Mouse (Mus musculus) forebrain, embryonic 15.5 days (tissue): ENCODE measurements at regions not wholly inside any gene's neighbourhood (a gene's known extent, or its start where the extent isn't known, plus 50 kb on each side); places are given as distances from the start of the nearest gene placed in this dataset.
A peak's percentile ranks its signal among the peaks of the same experiment; 100 is the strongest.

Source experiments
- ATAC-seq: fragments of 200-750 bp; cut with Nextera tagmentation; replicated peaks from 2 replicates; pipeline ENCODE4 v1.8.0; 2017; ENCODE audit warnings: mild to moderate bottlenecking, moderate TSS enrichment, moderate library complexity
- H3K27ac ChIP-seq: fragments of 300-500 bp; sonication (generic); replicated peaks from 2 replicates; pipeline ENCODE4 v1.5.1; 2015; ENCODE audit warnings: mild to moderate bottlenecking, inconsistent platforms
- H3K27me3 ChIP-seq: fragments of 300-500 bp; sonication (generic); 2 replicates; pipeline ENCODE4 v1.6.1; 2015; ENCODE audit warnings: inconsistent platforms
- H3K36me3 ChIP-seq: fragments of 300-500 bp; sonication (generic); 2 replicates; pipeline ENCODE4 v1.6.1; 2015; ENCODE audit warnings: mild to moderate bottlenecking, inconsistent platforms
- H3K4me1 ChIP-seq: fragments of 300-500 bp; sonication (generic); 2 replicates; pipeline ENCODE4 v1.6.1; 2015; ENCODE audit warnings: inconsistent platforms
- H3K4me2 ChIP-seq: fragments of 300-500 bp; sonication (generic); replicated peaks from 2 replicates; pipeline ENCODE4 v1.6.1; 2015; ENCODE audit warnings: mild to moderate bottlenecking, inconsistent platforms
- H3K4me3 ChIP-seq: fragments of 300-500 bp; sonication (generic); 2 replicates; pipeline ENCODE4 v1.5.1; 2015; ENCODE audit warnings: mild to moderate bottlenecking, inconsistent platforms
- H3K9ac ChIP-seq: fragments of 300-500 bp; sonication (generic); replicated peaks from 2 replicates; pipeline ENCODE4 v1.6.1; 2015; ENCODE audit warnings: mild to moderate bottlenecking, inconsistent platforms
- H3K9me3 ChIP-seq: fragments of 300-500 bp; sonication (generic); 2 replicates; pipeline ENCODE4 v1.6.1; 2016; ENCODE audit warnings: inconsistent platforms
- WGBS: fragments of 180-500 bp; shearing (Covaris S2); methylation state at CpG from one replicate; pipeline ENCODE4 v1.1.7; 2015; ENCODE audit warnings: mixed read lengths; 5-methylcytosine and 5-hydroxymethylcytosine counted together

DNA sequence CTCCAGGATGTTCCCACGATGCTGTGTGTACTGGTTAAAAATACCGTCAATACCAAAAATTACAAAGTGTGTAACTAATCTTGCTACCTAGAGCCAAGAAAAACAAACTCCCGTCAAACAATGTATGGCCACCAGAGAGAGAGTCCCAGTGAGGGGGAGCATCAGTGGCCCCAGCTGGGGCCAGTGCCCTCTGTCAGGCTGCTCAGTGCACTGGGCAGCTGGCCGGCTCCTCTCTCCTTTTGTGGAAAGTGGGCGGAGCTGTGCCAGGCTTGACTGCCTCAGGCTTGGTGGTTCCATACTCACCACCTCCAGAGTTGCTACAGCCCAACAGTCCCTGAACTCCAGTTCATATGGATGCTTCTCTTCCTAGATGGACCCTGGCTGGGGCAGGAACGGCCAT lies 53.8 kb upstream of the Sept5 start:
- no peaks in the 10 kb centered on the region for H3K36me3 ChIP-seq
- no peak overlapping the region for H3K4me3 ChIP-seq
- H3K27ac ChIP-seq, result no peak overlapping the region
- H3K4me2 ChIP-seq, result no peak overlapping the region
- no peak overlapping the region for H3K9ac ChIP-seq
- ATAC-seq, result no peak
- H3K9me3 ChIP-seq, result no peaks in the 10 kb centered on the region
- no peaks in the 10 kb centered on the region for H3K27me3 ChIP-seq
- H3K4me1 ChIP-seq, result peaks cover 6% of the 10 kb centered on the region
- 58% methylated on average over 6 of the region's 6 CpGs for WGBS

DNA sequence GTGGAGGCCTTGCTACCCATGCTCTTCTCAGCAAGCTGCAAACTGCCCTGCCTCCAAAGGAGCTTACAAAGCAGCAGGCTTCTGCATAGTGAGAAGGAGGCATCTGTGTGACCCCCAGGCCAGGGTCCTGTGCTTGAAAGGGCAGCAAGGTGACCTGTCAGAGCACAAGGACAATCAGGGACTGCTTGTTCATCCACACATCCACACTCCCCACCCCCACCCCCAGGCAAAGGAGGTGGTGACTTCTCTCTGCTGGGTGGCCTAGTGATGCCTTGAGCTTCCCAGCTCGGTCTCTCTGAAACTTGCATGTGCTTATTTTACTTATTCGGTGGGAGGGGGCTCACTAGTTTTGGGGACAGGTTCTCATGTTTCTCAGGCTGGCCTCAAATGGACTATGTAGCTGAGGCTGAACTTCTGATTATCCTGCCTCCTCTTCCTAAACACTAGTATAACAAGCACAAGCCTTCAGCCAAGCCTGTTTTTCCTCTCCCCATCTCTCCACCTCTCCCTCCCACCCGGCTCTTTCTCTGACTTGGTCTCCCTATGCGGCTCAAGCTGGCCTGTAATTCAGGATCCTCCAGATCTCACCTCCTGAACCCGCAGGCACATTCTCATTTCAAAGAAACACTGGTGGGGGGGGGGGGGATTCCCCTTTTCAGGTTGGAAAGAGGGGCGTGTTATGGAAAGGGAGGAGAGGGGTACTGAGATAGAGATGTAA lies 56.4 kb upstream of the Sept5 start:
- ATAC-seq, result no peak
- no peaks in the 10 kb centered on the region for H3K36me3 ChIP-seq
- no peaks in the 10 kb centered on the region for H3K9me3 ChIP-seq

DNA sequence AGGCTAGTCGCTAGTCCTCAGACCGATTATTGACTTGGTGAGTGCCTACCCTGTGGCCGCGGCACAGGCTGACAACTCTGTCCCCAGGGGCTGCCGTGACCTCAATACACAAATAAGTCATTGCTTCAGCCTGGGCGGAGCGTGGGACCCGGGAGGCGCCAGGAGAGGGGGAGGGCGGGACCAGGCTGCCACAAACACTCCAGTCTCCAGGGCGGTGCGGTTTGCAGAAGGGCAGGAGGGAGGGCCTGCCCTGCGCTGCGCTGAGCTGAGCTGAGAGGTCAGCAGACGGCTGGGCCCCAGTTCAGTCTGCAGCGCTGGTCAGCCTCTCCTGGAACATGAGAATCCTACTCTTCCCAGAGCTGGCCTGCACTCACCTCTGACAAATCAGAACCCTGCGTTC lies 57.2 kb upstream of the Sept5 start:
- H3K27me3 ChIP-seq, result no peaks in the 10 kb centered on the region
- peak overlapping the region; percentile 21 for H3K4me3 ChIP-seq
- under 1% methylated on average over 17 of the region's 17 CpGs for WGBS
- no peaks in the 10 kb centered on the region for H3K36me3 ChIP-seq
- peaks cover 6% of the 10 kb centered on the region for H3K4me1 ChIP-seq
- H3K9me3 ChIP-seq, result no peaks in the 10 kb centered on the region
- H3K27ac ChIP-seq, result no peak overlapping the region
- ATAC-seq, result peak; percentile 95
- peak overlapping the region; percentile 45 for H3K4me2 ChIP-seq
- peak overlapping the region; percentile 16 for H3K9ac ChIP-seq

More for the DNA sequence above, 56.4 kb upstream of the Sept5 start:
- 20% methylated on average over 6 of the region's 6 CpGs for WGBS
- Histone ChIP-seq H3K4me2 (no peak overlapping the region), H3K27me3 (no peaks in the 10 kb centered on the region), H3K27ac (no peak overlapping the region), H3K4me3 (no peak overlapping the region), H3K4me1 (peaks cover 6% of the 10 kb centered on the region), H3K9ac (no peak overlapping the region)

DNA sequence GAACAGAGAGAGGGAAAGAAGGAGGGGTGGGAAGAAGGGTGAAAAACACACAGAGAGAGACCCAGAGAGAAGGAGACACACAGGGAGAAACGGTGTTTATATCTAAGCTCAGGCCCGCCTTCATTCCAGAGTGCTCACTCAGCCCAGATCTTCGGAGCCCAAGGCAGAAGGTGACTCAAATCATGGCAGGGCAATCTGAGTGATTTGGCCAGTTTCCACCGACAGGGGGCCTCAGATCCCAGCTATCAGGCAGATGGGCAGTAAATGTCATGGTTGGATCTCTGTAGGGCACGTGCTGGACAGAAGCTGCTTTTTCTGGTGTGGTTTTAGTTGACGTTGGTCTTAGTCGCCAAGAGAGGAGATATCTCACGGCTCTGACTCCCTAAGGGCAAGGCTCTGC lies 57.6 kb upstream of the Sept5 start:
- peak overlapping the region; percentile 21 for H3K4me3 ChIP-seq

DNA sequence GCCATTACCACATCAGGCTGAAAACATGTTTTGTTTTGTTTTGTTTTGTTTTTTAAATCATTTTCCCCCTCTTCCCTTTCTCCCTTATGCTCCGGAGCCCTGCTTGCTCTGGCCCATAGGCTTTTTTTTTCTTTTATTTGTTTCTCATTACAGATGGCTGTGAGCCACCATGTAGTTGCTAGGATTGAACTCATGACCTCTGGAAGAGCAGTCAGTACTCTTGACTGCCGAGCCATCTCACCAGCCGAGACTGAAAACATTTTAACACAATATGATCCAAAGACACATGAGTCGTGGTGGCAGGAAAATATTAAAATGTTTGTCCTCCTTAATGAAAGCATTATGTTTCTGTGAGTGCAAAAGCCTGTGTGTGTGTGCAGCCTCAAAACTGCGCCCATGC lies 65.8 kb upstream of the Sept5 start:
- no peak for ATAC-seq
- 76% methylated on average over 5 of the region's 5 CpGs for WGBS
- Histone ChIP-seq H3K4me2 (no peak overlapping the region), H3K27me3 (no peaks in the 10 kb centered on the region), H3K4me1 (no peaks in the 10 kb centered on the region), H3K9ac (no peak overlapping the region), H3K36me3 (no peaks in the 10 kb centered on the region), H3K9me3 (no peaks in the 10 kb centered on the region), H3K27ac (no peak overlapping the region), H3K4me3 (no peak overlapping the region)

More for the DNA sequence above, 57.6 kb upstream of the Sept5 start:
- ATAC-seq, result peak; percentile 51
- Histone ChIP-seq H3K9me3 (no peaks in the 10 kb centered on the region), H3K36me3 (no peaks in the 10 kb centered on the region), H3K9ac (peak overlapping the region; percentile 16; the same call in 1 of the 2 replicates), H3K27ac (no peak overlapping the region), H3K27me3 (no peaks in the 10 kb centered on the region), H3K4me1 (peaks cover 6% of the 10 kb centered on the region), H3K4me2 (peak overlapping the region; percentile 45)
- 5% methylated on average over 8 of the region's 8 CpGs for WGBS

DNA sequence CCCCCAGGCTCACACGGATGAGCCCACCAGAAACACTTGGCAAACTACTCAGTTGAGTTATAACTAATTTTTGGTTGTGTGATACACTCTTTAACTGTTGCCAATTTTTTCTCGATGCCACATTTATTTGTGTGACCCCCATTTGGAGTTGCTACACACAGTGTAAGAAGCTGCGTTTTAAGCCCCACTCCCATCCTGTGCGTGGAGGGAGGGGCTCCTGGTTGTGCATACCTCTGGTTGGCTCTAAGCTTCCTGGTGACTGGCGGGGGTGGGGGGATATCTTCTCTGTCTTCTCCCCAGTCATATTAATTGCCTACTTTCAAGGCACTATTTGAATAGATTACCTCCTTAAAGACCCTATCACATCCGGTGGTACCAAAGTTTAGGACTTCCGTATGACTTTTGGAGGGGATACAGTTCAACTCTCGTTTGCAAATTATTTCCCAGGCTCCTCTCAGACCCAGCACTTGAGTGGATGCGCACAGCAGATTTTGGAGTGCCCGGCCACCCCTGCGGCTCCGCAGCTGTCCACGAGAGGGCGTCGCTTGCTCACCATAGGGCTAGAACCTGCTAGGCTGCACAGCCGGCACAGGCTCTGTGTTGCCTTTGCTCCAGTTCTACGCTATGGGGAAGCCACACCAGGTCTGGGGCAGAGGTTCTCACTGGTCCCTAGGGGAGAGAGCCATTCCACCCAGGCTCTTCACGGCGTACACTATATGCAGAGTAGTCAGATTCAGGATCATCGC lies 66.5 kb upstream of the Sept5 start:
- Histone ChIP-seq H3K4me3 (no peak overlapping the region), H3K27ac (no peak overlapping the region), H3K9me3 (no peaks in the 10 kb centered on the region), H3K9ac (no peak overlapping the region), H3K4me2 (no peak overlapping the region), H3K36me3 (no peaks in the 10 kb centered on the region), H3K27me3 (no peaks in the 10 kb centered on the region), H3K4me1 (no peaks in the 10 kb centered on the region)
- 8% methylated on average over 20 of the region's 20 CpGs for WGBS
- peak; percentile 61; the same call in 1 of the 2 replicates for ATAC-seq

DNA sequence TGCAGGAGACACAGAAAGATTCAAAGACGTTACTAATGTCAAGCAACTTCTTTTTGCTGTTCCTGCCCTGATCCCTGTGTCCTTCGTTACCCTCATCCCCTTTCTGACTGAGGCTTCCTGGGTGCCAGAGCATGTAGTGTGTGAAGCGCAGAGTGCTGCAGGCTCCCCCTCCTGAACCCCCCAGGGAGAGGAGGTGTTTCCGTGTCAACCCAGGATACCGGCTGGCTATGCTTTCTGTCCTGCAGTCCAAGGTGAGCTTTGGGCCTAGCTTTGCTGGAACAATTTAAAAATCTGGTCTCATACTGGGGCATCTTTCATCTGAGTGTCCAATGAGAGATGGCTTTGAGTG lies 67.0 kb upstream of the Sept5 start:
- no peak overlapping the region for H3K9ac ChIP-seq
- WGBS, result 52% methylated on average over 5 of the region's 5 CpGs
- H3K4me1 ChIP-seq, result no peaks in the 10 kb centered on the region
- H3K27ac ChIP-seq, result no peak overlapping the region
- H3K4me2 ChIP-seq, result no peak overlapping the region
- H3K27me3 ChIP-seq, result no peaks in the 10 kb centered on the region
- no peaks in the 10 kb centered on the region for H3K36me3 ChIP-seq
- ATAC-seq, result no peak
- H3K4me3 ChIP-seq, result no peak overlapping the region
- H3K9me3 ChIP-seq, result no peaks in the 10 kb centered on the region

DNA sequence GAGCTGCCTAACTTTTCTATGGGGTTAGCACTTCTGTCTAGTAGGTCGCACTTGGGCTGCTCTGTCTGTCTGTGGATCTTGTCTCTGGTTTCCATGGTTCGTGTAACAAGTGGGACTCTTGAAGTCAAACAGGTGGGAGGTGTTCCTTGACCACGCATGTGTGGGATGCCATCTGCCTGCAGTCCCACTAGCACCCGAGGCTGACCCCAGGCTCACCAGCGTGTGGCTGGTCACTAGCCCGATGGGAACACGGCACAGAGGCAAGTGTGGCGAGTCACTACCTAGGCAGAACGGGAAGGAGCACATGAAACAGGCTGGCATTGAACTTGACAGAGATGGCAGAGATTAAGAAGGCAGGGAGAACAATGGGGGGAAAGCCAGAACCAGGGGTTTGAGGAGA lies 72.5 kb upstream of the Cldn5 start:
- Histone ChIP-seq H3K36me3 (no peaks in the 10 kb centered on the region), H3K9me3 (no peaks in the 10 kb centered on the region), H3K4me3 (no peak overlapping the region), H3K27me3 (no peaks in the 10 kb centered on the region), H3K9ac (no peak overlapping the region), H3K27ac (no peak overlapping the region), H3K4me2 (no peak overlapping the region), H3K4me1 (no peaks in the 10 kb centered on the region)
- ATAC-seq, result no peak
- WGBS, result 68% methylated on average over 9 of the region's 9 CpGs

DNA sequence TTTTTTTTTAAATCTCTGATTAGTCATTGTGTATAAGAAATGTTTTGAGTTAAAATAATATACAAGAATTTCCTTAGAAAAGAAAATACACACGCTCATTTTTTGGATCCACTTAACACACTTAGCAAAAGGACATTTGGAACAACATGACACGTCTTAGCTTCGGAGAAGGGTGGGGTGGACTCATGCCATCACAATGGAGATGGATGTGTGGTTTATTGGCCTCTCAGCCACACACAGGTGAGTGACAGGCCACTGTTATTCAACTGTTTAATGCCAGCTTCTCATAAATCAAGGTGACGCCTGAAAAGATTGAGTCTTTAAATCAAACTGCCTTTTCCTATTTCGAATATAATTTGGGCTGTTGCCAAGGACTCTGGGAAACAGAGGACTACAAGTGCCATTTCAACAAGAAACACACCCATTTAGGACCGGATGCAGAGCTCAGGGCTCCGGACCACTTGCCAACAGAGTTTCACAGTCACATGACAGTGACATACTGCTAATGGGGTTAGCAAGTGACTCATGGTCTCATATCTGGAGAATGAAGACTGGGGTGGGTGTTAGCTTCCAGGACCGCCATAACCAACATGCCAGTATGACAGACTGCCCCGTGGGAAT lies 71.5 kb upstream of the Cldn5 start:
- Histone ChIP-seq H3K4me3 (no peak overlapping the region), H3K27me3 (no peaks in the 10 kb centered on the region), H3K27ac (no peak overlapping the region), H3K4me2 (no peak overlapping the region), H3K4me1 (no peaks in the 10 kb centered on the region), H3K36me3 (no peaks in the 10 kb centered on the region), H3K9me3 (no peaks in the 10 kb centered on the region), H3K9ac (no peak overlapping the region)
- no peak for ATAC-seq
- 65% methylated on average over 9 of the region's 9 CpGs for WGBS

DNA sequence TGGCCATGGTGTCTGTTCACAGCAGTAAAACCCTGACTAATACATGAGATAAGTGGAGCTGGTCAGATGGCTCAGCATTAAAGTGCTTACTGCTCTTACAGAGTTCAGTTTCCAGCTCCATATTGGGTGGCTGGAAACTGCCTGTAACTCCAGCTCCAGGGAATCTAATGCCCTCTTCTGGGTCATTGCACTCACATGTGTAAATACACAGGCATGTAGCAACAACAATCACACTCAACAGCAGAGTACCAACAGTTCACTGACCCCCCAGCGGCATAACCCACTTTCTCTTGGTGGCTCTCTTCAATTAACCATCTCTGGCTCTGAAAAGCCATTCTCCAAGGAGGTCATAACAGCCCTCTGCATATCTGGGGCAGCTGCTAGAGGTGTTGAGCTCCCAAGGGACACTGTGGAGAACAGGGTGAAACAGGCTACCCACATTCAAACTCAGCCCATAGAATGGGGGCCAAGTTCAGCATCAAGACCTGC lies 65.0 kb upstream of the Cldn5 start:
- H3K4me1 ChIP-seq, result no peaks in the 10 kb centered on the region
- no peak overlapping the region for H3K27ac ChIP-seq
- H3K9ac ChIP-seq, result no peak overlapping the region
- no peak overlapping the region for H3K4me3 ChIP-seq
- no peaks in the 10 kb centered on the region for H3K9me3 ChIP-seq
- ATAC-seq, result no peak
- H3K36me3 ChIP-seq, result no peaks in the 10 kb centered on the region
- H3K27me3 ChIP-seq, result no peaks in the 10 kb centered on the region
- WGBS, result 78% methylated on average over 1 of the region's 1 CpGs
- no peak overlapping the region for H3K4me2 ChIP-seq

DNA sequence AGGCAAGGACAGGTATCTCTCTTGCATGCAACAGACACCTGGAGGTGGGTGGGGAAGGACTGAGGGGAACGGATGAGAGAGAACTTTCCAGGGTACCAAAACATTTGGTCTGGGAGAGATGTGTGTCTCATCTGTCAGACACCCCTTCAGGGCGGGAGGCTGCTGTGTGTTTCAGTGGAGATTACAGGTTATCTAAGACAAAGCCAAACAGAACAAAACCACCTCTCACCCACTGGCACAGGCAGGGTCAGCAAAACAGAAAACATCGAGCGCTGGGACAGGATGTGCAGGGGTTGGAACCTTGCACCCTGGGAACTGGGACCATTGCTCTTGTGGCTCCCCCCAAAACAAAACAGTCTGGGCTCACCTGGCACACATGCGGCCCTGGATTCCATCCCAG lies 63.6 kb upstream of the Cldn5 start:
- 78% methylated on average over 5 of the region's 5 CpGs for WGBS
- Histone ChIP-seq H3K36me3 (no peaks in the 10 kb centered on the region), H3K4me2 (no peak overlapping the region), H3K9ac (no peak overlapping the region), H3K4me1 (no peaks in the 10 kb centered on the region), H3K4me3 (no peak overlapping the region), H3K9me3 (no peaks in the 10 kb centered on the region), H3K27me3 (no peaks in the 10 kb centered on the region), H3K27ac (no peak overlapping the region)
- ATAC-seq, result no peak

DNA sequence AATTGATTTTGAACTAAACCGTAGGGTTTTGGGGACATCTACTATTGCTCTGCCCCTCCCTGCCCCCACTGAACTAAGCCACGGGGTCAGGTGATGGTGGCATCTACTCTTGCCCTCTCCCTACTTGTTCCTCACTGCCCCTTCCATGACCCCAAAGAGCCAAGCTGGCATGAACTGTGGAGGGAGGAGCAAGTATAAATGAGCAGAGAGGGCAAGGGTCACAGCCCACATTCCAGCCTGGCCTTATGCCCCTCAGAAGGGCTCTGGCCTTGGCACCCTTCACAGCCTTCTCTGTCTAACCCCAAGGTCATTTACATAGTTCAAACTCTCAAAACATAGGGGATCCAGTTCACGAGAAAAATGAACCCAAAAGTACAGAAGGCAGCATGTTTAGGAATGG lies 61.3 kb upstream of the Cldn5 start:
- no peak overlapping the region for H3K9ac ChIP-seq
- H3K4me2 ChIP-seq, result no peak overlapping the region
- ATAC-seq, result no peak
- H3K27ac ChIP-seq, result no peak overlapping the region
- no peaks in the 10 kb centered on the region for H3K36me3 ChIP-seq
- WGBS, result 67% methylated on average over 3 of the region's 3 CpGs
- no peak overlapping the region for H3K4me3 ChIP-seq
- no peaks in the 10 kb centered on the region for H3K9me3 ChIP-seq
- no peaks in the 10 kb centered on the region for H3K27me3 ChIP-seq
- no peaks in the 10 kb centered on the region for H3K4me1 ChIP-seq
